Mouse (Mus musculus): Measurements from ENCODE around the gene Ccdc62.

DNA sequence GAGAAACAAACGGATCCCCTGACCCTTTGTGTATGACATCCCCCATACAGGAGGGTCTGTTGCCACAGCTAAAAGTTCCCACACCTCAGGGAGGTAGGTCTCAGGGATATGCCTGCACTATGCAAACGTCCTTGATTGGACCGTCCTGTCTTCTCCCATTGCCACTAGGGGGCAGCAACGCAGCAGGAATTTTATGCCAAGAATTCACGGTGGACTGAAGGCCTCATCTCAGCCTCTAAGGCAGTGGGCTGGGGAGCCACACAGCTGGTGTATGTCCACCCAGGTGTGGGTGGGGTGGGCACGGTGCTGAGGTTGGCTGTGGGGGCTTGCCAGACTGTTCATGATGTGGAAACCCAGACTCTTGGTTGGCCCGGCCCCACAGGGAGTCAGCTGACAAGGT is 70.3 kb downstream of the Ccdc62 start:
- TF ChIP-seq CTCF (IDR thresholded peaks at IDR 0.05; ENCODE audit: borderline replicate concordance, control insufficient read depth, extremely low read depth, insufficient read depth, low read length, poor library complexity): peak; percentile 71; the same call in 1 of the 2 replicates
- TF ChIP-seq POLR2A (IDR thresholded peaks at IDR 0.05; ENCODE audit: control insufficient read depth, extremely low read depth, insufficient read depth, low read length, poor library complexity): no peak
